Mouse (Mus musculus) C3H10T1/2 (cell line): ENCODE measurements around the gene Gm867. TPM values are rescaled to one million over a fixed set of nuclear protein-coding genes. Genes with fewer than 3 reads are reported as not detected.

ENCODE experiments used
- polyA plus RNA-seq, 2 experiments: library from polyadenylated mRNA; unstranded; fragments of >200 nt; fragmentation: generic; extraction: Trizol; gene quantifications; one replicate each; pipeline ENCODE4 v1.2.1; 2012; ENCODE audit warnings: missing spikeins in 2 of 2

Gene Gm867
- not detected for polyA plus RNA-seq

GRCm38 (mm10) chr10:75940520-75940919, at the start of gene Gm867:
TSS of gene Gm867 (minus strand) at chr10:75940672.

GRCm38 (mm10) chr10:75954381-75954811, 13.9 kb upstream of the Gm867 start, which contains the start of gene Gm5134:
TSS of gene Gm5134 (plus strand) at chr10:75954514.

GRCm38 (mm10) chr10:75942736-75943477, 2.4 kb upstream of the Gm867 start, which contains the start of gene Vpreb3:
TSS of gene Vpreb3 (plus strand) at chr10:75943057.

GRCm38 (mm10) chr10:75935680-75936541, 4.6 kb downstream of the Gm867 start, which contains the start of gene Mmp11:
TSS of gene Mmp11 (minus strand) at chr10:75936496.

GRCm38 (mm10) chr10:75932891-75933290, 7.6 kb downstream of the Gm867 start, which contains the start of gene Chchd10:
TSS of gene Chchd10 (plus strand) at chr10:75933130.

GRCm38 (mm10) chr10:75921026-75921725, 19.3 kb downstream of the Gm867 start, which contains the start of gene Smarcb1:
TSS of gene Smarcb1 (minus strand) at chr10:75921617.

GRCm38 (mm10) chr10:75893089-75893750, 47.3 kb downstream of the Gm867 start, which contains the start of gene Derl3:
TSS of gene Derl3 (plus strand) at chr10:75893413.

Other genes with a start within 250 kb of the Gm867 start
- 10 to 100 TPM; 10.8 to 44.7 TPM for gene Cabin1, start 176.3 kb downstream of the Gm867 start, polyA plus RNA-seq
- gene Ddt, start 167.3 kb downstream of the Gm867 start, polyA plus RNA-seq: 10 to 100 TPM; 42.5 to 79.9 TPM
- gene Gm20441, start 159.7 kb downstream of the Gm867 start, polyA plus RNA-seq: not detected
- gene Gstt3, start 159.3 kb downstream of the Gm867 start, polyA plus RNA-seq: 1 to 10 TPM in 1 of 2 experiments, under 1 TPM in 1; 0.42 to 3.1 TPM
- gene Gstt1, start 142.1 kb downstream of the Gm867 start, polyA plus RNA-seq: 10 to 100 TPM in 1 of 2 experiments, 1 to 10 TPM in 1; 6.2 to 43.9 TPM
- not detected for gene Gstt4, start 118.1 kb downstream of the Gm867 start, polyA plus RNA-seq
- gene Gstt2, start 103.2 kb downstream of the Gm867 start, polyA plus RNA-seq: 1 to 10 TPM in 1 of 2 experiments, under 1 TPM in 1; 0.08 to 1.2 TPM
- gene Mif, start 80.4 kb downstream of the Gm867 start, polyA plus RNA-seq: 1,000 to 10,000 TPM in 1 of 2 experiments, 100 to 1,000 TPM in 1; 771 to 3,948 TPM
- under 1 TPM in 1 of 2 experiments, not detected in 1; 0.45 TPM for gene Derl3, start 47.3 kb downstream of the Gm867 start, polyA plus RNA-seq
- 100 to 1,000 TPM; 149 to 179 TPM for gene Smarcb1, start 19.1 kb downstream of the Gm867 start, polyA plus RNA-seq
- 1 to 10 TPM in 1 of 2 experiments, under 1 TPM in 1; 0.40 to 2.4 TPM for gene Chchd10, start 7.5 kb downstream of the Gm867 start, polyA plus RNA-seq
- gene Mmp11, start 4.2 kb downstream of the Gm867 start, polyA plus RNA-seq: 10 to 100 TPM; 27.3 to 82.1 TPM
- not detected for gene Vpreb3, start 2.4 kb upstream of the Gm867 start, polyA plus RNA-seq
- not detected for gene Gm5134, start 13.8 kb upstream of the Gm867 start, polyA plus RNA-seq
- gene Zfp280b, start 92.0 kb upstream of the Gm867 start, polyA plus RNA-seq: 1 to 10 TPM in 1 of 2 experiments, under 1 TPM in 1; 0.47 to 3.3 TPM
- not detected for gene Slc5a4b, start 170.3 kb upstream of the Gm867 start, polyA plus RNA-seq
- not detected for gene Slc5a4a, start 206.8 kb upstream of the Gm867 start, polyA plus RNA-seq